Mouse (Mus musculus): ENCODE measurements around the gene Akap8.

DNA sequence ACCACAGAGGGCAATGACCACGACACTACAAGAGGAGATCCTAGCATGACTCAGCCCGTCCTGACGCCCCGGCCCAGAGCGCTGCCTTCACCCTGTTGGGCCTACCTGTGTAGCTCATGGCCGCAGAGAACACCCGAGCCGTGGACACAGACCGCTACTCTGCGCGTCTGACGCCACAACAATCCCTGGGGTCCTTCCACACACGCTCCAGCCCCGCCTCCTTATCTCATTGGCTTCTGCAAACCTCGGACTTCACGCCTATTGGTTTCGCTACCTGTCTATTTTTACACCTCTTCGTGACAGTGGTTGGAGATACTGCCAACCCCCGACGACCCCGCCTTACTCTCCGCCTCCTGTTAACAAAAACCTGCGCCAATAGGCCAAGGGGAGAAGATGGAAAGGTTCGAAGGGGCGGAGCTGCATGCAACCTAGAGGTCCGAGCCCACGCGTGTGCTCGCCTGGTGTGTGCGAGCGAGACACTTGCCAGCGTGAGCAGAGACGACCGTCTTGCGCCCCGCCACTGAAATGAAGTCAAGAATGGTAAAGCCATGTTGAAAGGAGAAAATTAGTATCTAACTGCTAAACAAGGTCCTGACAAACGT, 29.4 kb upstream of the Akap8 start, which contains the start of gene Akap8l:
- TF ChIP-seq CTCF (IDR thresholded peaks at IDR 0.05; ENCODE audit: low read depth, low read length) = no peak
- TF ChIP-seq GATA1 (IDR thresholded peaks at IDR 0.05; ENCODE audit: borderline replicate concordance, low read length) = no peak
- no peak for TF ChIP-seq GATA2 (IDR thresholded peaks at IDR 0.05; ENCODE audit: borderline replicate concordance, low read depth, low read length)
- no peak for TF ChIP-seq TAL1 (conservative IDR thresholded peaks at IDR 0.05; ENCODE audit: low read depth, low read length)
- peak; percentile 58 for TF ChIP-seq POLR2AphosphoS5 (IDR thresholded peaks at IDR 0.05; ENCODE audit: insufficient replicate concordance, low read depth, low read length)

All from G1E (cell line).